Mouse (Mus musculus): ENCODE measurements around the gene Speg.

Gene Speg

GRCm38 (mm10) chr1:75463652-75464204, 88.6 kb downstream of the Speg start:
- no peak for DNase-seq

DNA sequence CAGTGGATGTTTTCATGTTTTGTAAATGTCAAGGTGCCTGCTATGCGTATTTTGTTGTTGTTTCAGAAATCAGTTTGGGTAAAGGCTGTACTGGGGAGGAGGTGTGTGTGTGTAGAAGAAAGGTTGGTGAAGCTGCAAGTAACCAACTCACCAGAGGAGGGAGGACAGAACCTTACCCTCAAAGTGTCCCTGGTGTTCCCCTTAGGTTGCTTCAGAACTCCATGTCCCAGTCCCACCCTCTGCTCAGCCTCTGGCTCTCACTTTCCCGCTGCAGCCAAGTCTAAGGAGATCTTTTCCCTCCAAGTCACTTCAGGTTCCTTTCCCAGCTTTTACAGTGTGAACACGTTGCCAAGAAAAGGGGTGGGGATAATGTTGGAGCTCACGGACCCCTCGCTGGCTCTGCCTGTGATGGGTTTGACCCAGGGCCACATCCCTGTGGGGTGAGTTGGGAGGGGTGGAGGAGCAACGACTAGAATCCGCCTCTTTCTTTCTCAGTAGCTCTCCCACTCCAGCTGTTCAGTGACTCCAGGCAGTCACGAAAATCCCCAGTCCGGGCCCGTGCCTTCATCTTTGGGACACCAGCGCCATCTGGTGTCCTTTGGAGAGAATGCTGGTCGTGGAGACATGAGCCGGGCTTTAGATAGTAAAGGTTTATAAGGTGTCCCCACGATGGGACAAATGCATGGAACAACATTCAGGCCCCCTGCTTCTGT, 92.3 kb downstream of the Speg start:
- peak; percentile 74 to 86 for DNase-seq

DNA sequence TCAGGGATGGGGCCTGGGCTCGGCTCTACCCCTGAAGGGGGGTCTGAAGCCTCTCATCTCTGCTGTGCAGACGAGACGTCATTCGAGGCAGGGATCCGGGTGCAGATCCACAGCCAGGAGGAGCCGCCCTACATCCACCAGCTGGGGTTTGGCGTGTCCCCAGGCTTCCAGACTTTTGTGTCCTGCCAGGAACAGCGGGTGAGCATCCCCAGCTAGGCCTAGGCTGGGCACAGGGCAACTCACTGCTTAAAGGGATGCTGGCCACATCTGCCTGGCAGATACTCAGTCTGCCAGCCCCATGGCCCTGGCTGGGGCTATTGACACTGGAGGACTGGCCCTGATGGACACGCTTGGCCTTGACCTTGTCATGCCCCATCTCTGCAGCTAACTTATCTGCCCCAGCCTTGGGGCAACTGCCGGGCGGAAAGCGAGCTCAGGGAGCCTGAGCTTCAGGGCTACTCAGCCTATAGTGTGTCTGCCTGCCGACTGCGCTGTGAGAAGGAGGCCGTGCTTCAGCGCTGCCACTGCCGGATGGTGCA, 94.3 kb downstream of the Speg start:
- no peak for DNase-seq

DNA sequence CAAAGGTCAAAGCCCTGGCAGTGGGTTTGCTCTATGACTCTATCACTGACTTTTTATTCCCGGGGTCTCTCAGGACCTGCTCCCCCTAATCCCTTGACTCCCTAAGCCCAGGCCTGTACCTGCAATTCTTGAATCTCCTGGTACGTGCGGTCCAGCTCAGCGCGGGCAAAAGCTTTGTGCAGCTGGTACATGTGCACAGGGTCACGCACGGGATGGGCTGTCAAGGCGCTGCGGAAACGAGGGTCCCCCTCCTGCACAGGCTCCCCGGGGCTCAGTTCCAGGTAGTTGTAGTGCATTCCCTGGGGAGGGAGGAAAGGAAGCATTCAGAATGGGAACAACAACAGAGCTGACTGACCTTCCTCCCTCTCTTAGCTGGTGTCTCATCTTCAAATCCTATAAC, 101.3 kb downstream of the Speg start:
- no peak for DNase-seq

DNA sequence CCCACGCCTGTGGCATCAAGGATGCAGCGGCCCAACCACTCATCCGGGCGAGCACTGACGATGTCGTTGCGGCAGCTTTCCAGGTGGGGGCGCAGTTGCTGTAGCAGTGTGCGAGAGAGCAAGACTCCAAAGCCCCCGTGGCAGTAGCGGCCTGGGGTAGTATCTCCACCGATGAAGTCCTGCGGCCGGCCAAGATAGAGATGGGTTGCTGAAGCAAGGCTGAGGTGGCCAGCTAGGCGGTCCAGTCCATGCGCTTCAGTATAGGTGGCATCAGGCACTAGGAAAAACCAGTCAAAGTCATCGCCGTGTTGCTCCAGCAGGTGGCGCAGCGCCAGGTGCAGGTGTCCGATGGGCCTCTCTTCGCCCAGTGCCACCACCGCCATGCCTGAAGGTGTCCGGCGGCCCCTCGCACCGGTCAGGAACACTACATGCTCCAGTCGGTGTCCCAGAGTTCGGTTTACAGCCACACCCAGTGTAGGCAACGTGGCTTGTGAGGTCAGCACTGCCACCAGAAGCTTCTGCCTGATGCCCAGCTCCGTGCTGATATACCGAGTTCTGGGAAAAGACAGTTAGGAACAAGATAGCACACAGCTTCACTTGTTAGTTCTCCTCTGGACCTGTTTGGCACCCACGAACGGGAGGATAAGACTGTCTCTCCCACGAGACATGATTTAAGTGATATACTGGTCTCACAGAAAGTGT, 102.3 kb downstream of the Speg start:
- DNase-seq = peak; percentile 88 to 95

DNA sequence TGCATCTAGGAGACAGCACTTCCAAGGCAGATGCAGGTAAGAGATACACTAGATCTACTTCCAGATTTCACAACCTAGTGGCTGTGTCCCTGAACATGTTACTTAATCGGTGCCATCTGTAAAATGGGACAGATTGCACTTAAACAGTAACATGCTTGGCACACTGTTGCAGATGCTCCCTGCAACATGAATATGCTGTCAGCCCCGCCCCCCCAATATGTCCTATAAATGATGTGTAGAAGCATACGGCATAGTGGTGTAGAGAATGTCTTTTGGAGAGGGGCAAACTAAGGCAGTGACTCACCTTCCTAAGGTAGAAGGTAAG, 102.8 kb downstream of the Speg start:
- DNase-seq = no peak

DNA sequence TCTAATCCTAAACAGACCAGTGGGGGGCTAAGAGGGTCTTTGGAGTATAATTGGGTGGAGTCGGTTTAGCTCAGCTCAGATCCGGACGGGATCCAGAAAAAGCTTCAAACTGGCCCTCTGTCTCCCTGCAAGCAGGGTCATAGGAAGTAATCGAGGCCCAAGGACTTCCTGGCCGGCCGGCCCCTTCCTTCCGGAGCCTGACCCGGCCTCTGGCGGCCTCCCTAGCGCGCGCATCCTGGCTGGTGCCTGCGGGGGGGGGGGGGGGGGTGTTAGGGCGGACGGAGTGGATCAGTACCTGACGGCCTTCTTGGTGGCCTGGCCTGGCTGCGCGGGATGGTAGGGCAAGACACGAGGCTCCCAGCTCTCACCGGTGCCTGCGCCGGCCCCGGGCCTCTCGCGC, 103.4 kb downstream of the Speg start:
- peak; percentile 63 to 76 for DNase-seq

DNA sequence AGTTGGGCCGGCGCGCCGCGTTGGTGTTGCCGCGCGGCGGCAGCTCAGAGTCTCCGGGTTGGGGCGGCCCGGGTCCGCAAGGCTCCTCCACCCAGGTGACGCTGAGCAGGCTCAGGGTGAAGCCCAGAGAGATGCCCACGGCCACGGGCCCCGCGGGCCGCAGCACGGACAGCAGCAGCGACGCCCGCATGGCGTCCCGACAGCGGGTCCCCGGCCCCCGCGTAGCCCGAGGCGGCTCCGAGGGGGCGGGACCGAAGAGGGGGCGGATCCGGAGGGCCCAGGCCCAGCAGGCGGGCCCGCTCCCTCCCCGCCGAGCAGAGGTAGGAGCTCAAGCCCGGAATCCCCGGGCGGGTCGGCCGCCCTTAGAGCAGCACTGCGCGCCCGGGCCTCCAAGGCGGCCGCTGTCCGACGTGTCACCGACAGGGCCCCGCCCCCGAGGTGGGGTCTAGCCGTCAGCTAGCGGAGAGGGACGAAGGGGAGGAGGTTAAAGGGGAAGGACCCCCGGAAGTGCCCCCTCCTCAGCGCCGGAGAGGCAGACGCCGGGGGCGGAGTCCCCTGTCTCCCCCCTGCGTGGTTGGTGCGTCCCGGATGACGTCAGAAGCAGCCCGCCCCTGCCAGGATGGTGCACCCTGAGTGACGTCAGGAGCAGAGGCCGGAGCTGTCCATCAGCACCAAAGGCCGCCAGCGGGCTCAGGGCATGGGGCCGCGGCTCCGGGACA, 104.0 kb downstream of the Speg start, which contains the start of the genes Chpf and Tmem198:
Gene Chpf (minus strand): TSS at position 392 of the 719 bp plus-strand sequence.
Gene Tmem198 (plus strand): TSS at position 617 of the 719 bp plus-strand sequence.
- DNase-seq = peak; percentile 97

- no peak for DNase-seq
Measured at GRCm38 (mm10) chr1:75479635-75479989, 104.5 kb downstream of the Speg start.

DNA sequence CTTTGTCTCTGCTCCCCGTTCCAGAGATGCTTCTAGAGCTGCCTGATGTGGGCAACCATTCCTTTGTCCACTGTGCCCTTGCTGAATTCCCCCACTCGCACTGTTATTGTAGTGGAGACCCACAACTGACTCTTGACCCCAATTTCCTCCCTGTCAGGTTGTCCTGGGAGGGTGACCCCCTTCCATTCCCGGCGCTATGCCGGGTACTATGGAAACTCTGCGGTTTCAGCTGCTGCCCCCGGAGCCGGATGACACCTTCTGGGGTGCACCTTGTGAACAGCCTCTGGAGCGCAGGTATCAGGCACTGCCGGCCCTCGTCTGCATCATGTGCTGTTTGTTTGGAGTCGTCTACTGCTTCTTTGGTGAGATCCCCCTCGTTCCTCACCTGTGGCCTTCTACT, 104.9 kb downstream of the Speg start:
- DNase-seq = no peak

DNA sequence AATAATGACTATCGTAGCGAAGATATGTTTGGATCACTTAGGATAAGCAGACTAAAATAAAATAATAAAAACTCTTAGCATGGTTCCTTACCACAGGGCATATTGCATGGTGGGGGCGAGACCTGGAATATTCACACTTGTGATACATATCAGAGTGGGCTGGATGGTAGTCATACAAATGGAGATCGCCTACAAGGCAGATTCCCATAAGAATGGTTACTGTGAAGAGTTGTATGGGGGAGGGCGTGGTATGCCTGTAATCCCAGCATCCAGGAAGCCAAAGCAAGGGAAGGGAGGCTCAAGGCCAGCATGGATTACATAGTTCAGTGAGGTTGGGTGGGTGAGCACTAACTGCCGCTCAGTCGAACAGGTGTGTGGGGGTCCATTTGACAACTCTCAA, 105.6 kb downstream of the Speg start:
- no peak for DNase-seq

Data from kidney, postnatal 36 days (tissue).